Mouse (Mus musculus): ENCODE measurements at regions not wholly inside any gene's neighbourhood (a gene's known extent, or its start where the extent isn't known, plus 50 kb on each side); places are given as distances from the start of the nearest gene placed in this dataset.

DNA sequence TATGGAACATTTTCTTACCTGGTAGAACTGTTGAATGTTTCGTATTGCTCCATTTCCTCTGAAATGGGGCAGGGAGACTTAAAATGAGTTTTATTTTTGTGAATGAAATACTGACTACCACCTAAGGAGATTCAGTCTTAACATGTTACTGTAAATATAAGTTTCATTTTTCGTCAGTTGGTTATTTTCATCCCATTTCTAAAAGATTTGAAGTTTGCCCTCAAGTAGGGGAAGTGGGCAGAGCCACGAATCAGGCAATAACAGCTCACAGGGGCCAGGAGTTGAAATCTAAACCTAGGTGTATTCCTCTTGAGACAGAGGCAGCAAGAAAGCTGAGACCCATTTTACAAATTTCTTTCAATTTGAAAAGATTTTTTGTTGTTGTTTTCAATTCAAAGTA lies 88.6 kb upstream of the Ahr start:
- Histone ChIP-seq H3K4me3 (ENCODE audit: low read length) (no peak overlapping the region), H3K9me3 (ENCODE audit: control insufficient read depth, low read length) (no peaks in the 10 kb centered on the region), H3K36me3 (ENCODE audit: control insufficient read depth, insufficient read depth, low read length) (no peaks in the 10 kb centered on the region), H3K27me3 (ENCODE audit: control insufficient read depth, insufficient read depth, low read depth, low read length) (no peaks in the 10 kb centered on the region), H3K9ac (ENCODE audit: low read length) (no peak overlapping the region), H3K4me1 (replicated peaks; ENCODE audit: control insufficient read depth, insufficient read depth, low read length) (no peaks in the 10 kb centered on the region), H3K27ac (ENCODE audit: low read length) (no peak overlapping the region), H3K4me2 (ENCODE audit: low read depth, low read length) (no peak overlapping the region)
- no peak for ATAC-seq (ENCODE audit: low read depth)
- WGBS = 73% methylated on average over 3 of the region's 3 CpGs

- no peak for ATAC-seq (ENCODE audit: low read depth)
- H3K4me2 ChIP-seq (ENCODE audit: low read depth, low read length) = no peak overlapping the region
- 52% methylated on average over 4 of the region's 4 CpGs for WGBS
Observed at GRCm38 (mm10) chr12:35614885-35615284, 80.0 kb upstream of the Ahr start.

GRCm38 (mm10) chr12:35607652-35608051 lies 72.8 kb upstream of the Ahr start:
- 39% methylated on average over 1 of the region's 1 CpGs for WGBS
- H3K4me2 ChIP-seq (ENCODE audit: low read depth, low read length) = no peak overlapping the region
- no peaks in the 10 kb centered on the region for H3K36me3 ChIP-seq (ENCODE audit: control insufficient read depth, insufficient read depth, low read length)
- ATAC-seq (ENCODE audit: low read depth) = no peak
- H3K27ac ChIP-seq (ENCODE audit: low read length) = no peak overlapping the region
- no peak overlapping the region for H3K9ac ChIP-seq (ENCODE audit: low read length)
- no peaks in the 10 kb centered on the region for H3K9me3 ChIP-seq (ENCODE audit: control insufficient read depth, low read length)
- H3K4me1 ChIP-seq (replicated peaks; ENCODE audit: control insufficient read depth, insufficient read depth, low read length) = no peaks in the 10 kb centered on the region
- H3K4me3 ChIP-seq (ENCODE audit: low read length) = no peak overlapping the region
- no peaks in the 10 kb centered on the region for H3K27me3 ChIP-seq (ENCODE audit: control insufficient read depth, insufficient read depth, low read depth, low read length)

More at GRCm38 (mm10) chr12:35614885-35615284, 80.0 kb upstream of the Ahr start:
- no peaks in the 10 kb centered on the region; the same call in 1 of the 2 replicates for H3K9me3 ChIP-seq (ENCODE audit: control insufficient read depth, low read length)
- H3K36me3 ChIP-seq (ENCODE audit: control insufficient read depth, insufficient read depth, low read length) = no peaks in the 10 kb centered on the region
- H3K27me3 ChIP-seq (ENCODE audit: control insufficient read depth, insufficient read depth, low read depth, low read length) = no peaks in the 10 kb centered on the region
- H3K4me1 ChIP-seq (replicated peaks; ENCODE audit: control insufficient read depth, insufficient read depth, low read length) = no peaks in the 10 kb centered on the region; the same call in 1 of the 2 replicates
- no peak overlapping the region for H3K4me3 ChIP-seq (ENCODE audit: low read length)
- no peak overlapping the region for H3K27ac ChIP-seq (ENCODE audit: low read length)
- no peak overlapping the region for H3K9ac ChIP-seq (ENCODE audit: low read length)

GRCm38 (mm10) chr12:35603742-35604141 lies 68.9 kb upstream of the Ahr start:
- H3K9me3 ChIP-seq (ENCODE audit: control insufficient read depth, low read length) = no peaks in the 10 kb centered on the region
- H3K27ac ChIP-seq (ENCODE audit: low read length) = no peak overlapping the region
- WGBS = 66% methylated on average over 1 of the region's 1 CpGs
- ATAC-seq (ENCODE audit: low read depth) = no peak
- no peak overlapping the region for H3K9ac ChIP-seq (ENCODE audit: low read length)
- no peaks in the 10 kb centered on the region for H3K36me3 ChIP-seq (ENCODE audit: control insufficient read depth, insufficient read depth, low read length)
- H3K4me2 ChIP-seq (ENCODE audit: low read depth, low read length) = no peak overlapping the region
- H3K4me1 ChIP-seq (replicated peaks; ENCODE audit: control insufficient read depth, insufficient read depth, low read length) = no peaks in the 10 kb centered on the region
- no peaks in the 10 kb centered on the region for H3K27me3 ChIP-seq (ENCODE audit: control insufficient read depth, insufficient read depth, low read depth, low read length)
- no peak overlapping the region for H3K4me3 ChIP-seq (ENCODE audit: low read length)

DNA sequence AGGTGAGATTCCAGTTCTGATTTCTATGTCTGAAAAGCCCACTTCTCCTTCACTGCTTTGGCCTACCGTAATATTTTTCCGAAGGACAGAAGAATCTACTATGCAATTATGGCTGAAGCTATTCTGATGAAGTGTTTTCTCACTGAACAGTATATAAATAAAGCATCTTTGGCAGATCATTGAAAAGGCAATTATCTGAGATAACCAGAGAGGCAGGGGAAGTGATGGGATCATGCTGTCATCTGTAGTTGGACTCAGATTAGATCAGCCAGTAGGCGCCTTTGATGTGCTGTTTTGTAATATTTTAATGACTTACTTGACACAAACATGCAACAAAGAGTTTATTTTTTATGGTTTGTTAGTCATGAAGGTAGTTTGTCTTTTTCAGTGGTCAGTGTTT lies 67.8 kb upstream of the Ahr start:
- H3K9ac ChIP-seq (ENCODE audit: low read length) = no peak overlapping the region
- no peak overlapping the region for H3K4me2 ChIP-seq (ENCODE audit: low read depth, low read length)
- H3K4me3 ChIP-seq (ENCODE audit: low read length) = no peak overlapping the region
- H3K9me3 ChIP-seq (ENCODE audit: control insufficient read depth, low read length) = no peaks in the 10 kb centered on the region
- no peak overlapping the region for H3K27ac ChIP-seq (ENCODE audit: low read length)
- H3K4me1 ChIP-seq (replicated peaks; ENCODE audit: control insufficient read depth, insufficient read depth, low read length) = no peaks in the 10 kb centered on the region
- peak; percentile 80 for ATAC-seq (ENCODE audit: low read depth)
- WGBS = 42% methylated on average over 3 of the region's 3 CpGs
- H3K27me3 ChIP-seq (ENCODE audit: control insufficient read depth, insufficient read depth, low read depth, low read length) = no peaks in the 10 kb centered on the region
- H3K36me3 ChIP-seq (ENCODE audit: control insufficient read depth, insufficient read depth, low read length) = no peaks in the 10 kb centered on the region

DNA sequence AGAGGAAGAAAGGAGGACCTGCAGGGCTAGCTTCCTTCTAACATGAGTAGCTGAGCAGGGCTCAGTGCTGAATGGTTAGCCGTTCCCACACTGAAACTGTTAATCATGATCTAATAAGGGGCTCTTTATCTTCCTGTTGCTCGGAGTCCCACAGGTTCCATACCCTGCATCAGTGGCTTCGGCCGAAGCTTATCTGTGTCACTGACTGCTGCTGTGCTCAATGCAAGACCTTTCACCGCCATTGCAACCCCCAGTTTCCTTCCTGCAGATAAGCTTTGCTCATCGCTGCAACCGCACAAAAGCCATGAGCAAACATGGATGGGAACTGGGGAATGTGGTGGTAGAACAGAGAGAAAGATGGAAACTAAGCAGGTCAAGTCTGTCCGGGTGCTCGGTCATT lies 63.5 kb upstream of the Ahr start:
- no peak overlapping the region for H3K4me2 ChIP-seq (ENCODE audit: low read depth, low read length)
- no peaks in the 10 kb centered on the region for H3K4me1 ChIP-seq (replicated peaks; ENCODE audit: control insufficient read depth, insufficient read depth, low read length)
- no peak overlapping the region for H3K27ac ChIP-seq (ENCODE audit: low read length)
- H3K27me3 ChIP-seq (ENCODE audit: control insufficient read depth, insufficient read depth, low read depth, low read length) = no peaks in the 10 kb centered on the region
- H3K36me3 ChIP-seq (ENCODE audit: control insufficient read depth, insufficient read depth, low read length) = no peaks in the 10 kb centered on the region
- no peak overlapping the region for H3K4me3 ChIP-seq (ENCODE audit: low read length)
- H3K9me3 ChIP-seq (ENCODE audit: control insufficient read depth, low read length) = no peaks in the 10 kb centered on the region; the same call in 1 of the 2 replicates
- 56% methylated on average over 9 of the region's 9 CpGs for WGBS
- H3K9ac ChIP-seq (ENCODE audit: low read length) = no peak overlapping the region
- no peak for ATAC-seq (ENCODE audit: low read depth)

DNA sequence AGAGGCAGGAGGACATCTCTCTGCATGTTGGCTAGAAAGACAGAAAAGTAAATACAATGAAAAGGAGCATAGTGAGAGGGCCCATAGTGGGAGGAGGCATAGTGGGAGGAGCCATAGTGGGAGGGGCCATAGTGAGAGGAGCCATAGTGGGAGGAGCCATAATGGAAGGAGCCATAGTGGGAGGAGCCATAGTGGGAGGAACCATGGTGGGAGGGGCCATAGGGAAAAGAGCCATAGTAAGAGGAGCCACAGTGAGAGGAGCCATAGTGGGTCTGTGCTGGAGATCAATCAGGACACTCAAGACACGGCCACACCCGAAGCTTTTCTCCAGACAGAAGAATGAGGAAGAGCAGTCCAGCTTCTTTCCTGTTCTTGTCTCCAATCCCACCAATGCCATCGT lies 58.0 kb upstream of the Ahr start:
- ATAC-seq (ENCODE audit: low read depth) = no peak
- H3K4me3 ChIP-seq (ENCODE audit: low read length) = no peak overlapping the region
- H3K9ac ChIP-seq (ENCODE audit: low read length) = no peak overlapping the region
- 71% methylated on average over 3 of the region's 3 CpGs for WGBS
- no peak overlapping the region for H3K4me2 ChIP-seq (ENCODE audit: low read depth, low read length)
- H3K9me3 ChIP-seq (ENCODE audit: control insufficient read depth, low read length) = no peaks in the 10 kb centered on the region; the same call in 1 of the 2 replicates
- H3K27ac ChIP-seq (ENCODE audit: low read length) = no peak overlapping the region
- H3K4me1 ChIP-seq (replicated peaks; ENCODE audit: control insufficient read depth, insufficient read depth, low read length) = no peaks in the 10 kb centered on the region; the same call in 1 of the 2 replicates
- H3K27me3 ChIP-seq (ENCODE audit: control insufficient read depth, insufficient read depth, low read depth, low read length) = no peaks in the 10 kb centered on the region
- no peaks in the 10 kb centered on the region for H3K36me3 ChIP-seq (ENCODE audit: control insufficient read depth, insufficient read depth, low read length)
